Mouse (Mus musculus) ES-E14 (cell line): ENCODE data around the gene Chrna4. TPM values are rescaled to one million over a fixed set of nuclear protein-coding genes. Genes with fewer than 3 reads are reported as not detected.

Experiments used
- DNase-seq: peaks from one replicate; pipeline ENCODE4 v3.0.0-alpha.2; 2013; ENCODE audit warnings: low read depth, low spot score
- H3K27ac ChIP-seq: 2 replicates; pipeline ENCODE4 v1.5.1; 2012; ENCODE audit warnings: low read depth, mild to moderate bottlenecking, low read length, moderate library complexity, mixed read lengths; ENCODE audit not compliant: poor library complexity, insufficient read depth, severe bottlenecking
- H3K36me3 ChIP-seq: 2 replicates; pipeline ENCODE4 v1.6.1; 2012; ENCODE audit warnings: mild to moderate bottlenecking, low read length, moderate library complexity, mixed read lengths; ENCODE audit not compliant: control insufficient read depth, poor library complexity, insufficient read depth, severe bottlenecking
- H3K4me1 ChIP-seq, 2 experiments: fragments of 150-350 bp in 1 of 2; sonication (generic) in 1 of 2; 2 replicates each; pipeline ENCODE4 v1.6.1; 2012; ENCODE audit warnings: low read length in 2 of 2, mild to moderate bottlenecking in 1 of 2, mixed read lengths in 1 of 2; ENCODE audit not compliant: control insufficient read depth in 2 of 2, insufficient read depth in 2 of 2, poor library complexity in 1 of 2
- H3K4me3 ChIP-seq, 2 experiments: fragments of 150-350 bp in 1 of 2; sonication (generic) in 1 of 2; 2 replicates each; pipeline ENCODE4 v1.5.1; 2012; ENCODE audit warnings: low read length in 2 of 2, low read depth in 1 of 2, mild to moderate bottlenecking in 1 of 2, mixed read lengths in 1 of 2; ENCODE audit not compliant: insufficient read depth in 1 of 2, poor library complexity in 1 of 2, severe bottlenecking in 1 of 2
- H3K9ac ChIP-seq: 2 replicates; pipeline ENCODE4 v1.6.1; 2012; ENCODE audit warnings: low read depth, mild to moderate bottlenecking, low read length, mixed read lengths; ENCODE audit not compliant: poor library complexity, insufficient read depth, severe bottlenecking
- H3K9me3 ChIP-seq: fragments of 150-350 bp; sonication (generic); 2 replicates; pipeline ENCODE4 v1.6.1; 2012; ENCODE audit warnings: low read depth, mild to moderate bottlenecking, low read length; ENCODE audit not compliant: control insufficient read depth, insufficient read depth
- CHD2 ChIP-seq: IDR thresholded peaks from 2 replicates; pipeline ENCODE4 v1.6.1; 2014; ENCODE audit warnings: mild to moderate bottlenecking, low read depth, low read length, inconsistent platforms
- HCFC1 ChIP-seq: IDR thresholded peaks from 2 replicates; pipeline ENCODE4 v1.6.1; 2012; ENCODE audit warnings: low read length, inconsistent platforms, borderline replicate concordance; ENCODE audit not compliant: insufficient read depth
- MAFK ChIP-seq: IDR thresholded peaks from 2 replicates; pipeline ENCODE4 v1.6.1; 2014; ENCODE audit warnings: mild to moderate bottlenecking, low read depth, low read length, inconsistent platforms; ENCODE audit not compliant: insufficient read depth
- ZC3H11A ChIP-seq: IDR thresholded peaks from 2 replicates; pipeline ENCODE4 v1.6.1; 2012; ENCODE audit warnings: low read depth, mild to moderate bottlenecking, inconsistent platforms, low read length, borderline replicate concordance
- ZNF384 ChIP-seq: IDR thresholded peaks from 2 replicates; pipeline ENCODE4 v1.6.1; 2012; ENCODE audit warnings: low read depth, low read length, inconsistent platforms
- in situ Hi-C, 2 experiments: fragments of 600-800 bp; cut with MboI; formaldehyde crosslinking; loops; one replicate each; pipeline ENCODE4 v1.15.1; 2025; ENCODE audit warnings: low sequenced_read_pairs in 2 of 2, inconsistent platforms in 1 of 2; ENCODE audit not compliant: unreplicated experiment in 2 of 2
- total RNA-seq: library from RNA; depleted of rRNA; stranded (reverse); fragments of 300-350 nt; gene quantifications from 2 replicates; pipeline ENCODE4 v1.2.3, GENCODE M21; 2012

The Chrna4 gene
- total RNA-seq, 1 experiment, result 0.71 TPM

GRCm38 (mm10) chr2:180996436-180996835 lies 46.9 kb downstream of the Chrna4 start:
- in situ Hi-C loops, result loop anchor here in 1 of 2 experiments (5.0 kb wide), 1 partner anchor 66 kb away; no protein-coding TSS in a partner anchor

DNA sequence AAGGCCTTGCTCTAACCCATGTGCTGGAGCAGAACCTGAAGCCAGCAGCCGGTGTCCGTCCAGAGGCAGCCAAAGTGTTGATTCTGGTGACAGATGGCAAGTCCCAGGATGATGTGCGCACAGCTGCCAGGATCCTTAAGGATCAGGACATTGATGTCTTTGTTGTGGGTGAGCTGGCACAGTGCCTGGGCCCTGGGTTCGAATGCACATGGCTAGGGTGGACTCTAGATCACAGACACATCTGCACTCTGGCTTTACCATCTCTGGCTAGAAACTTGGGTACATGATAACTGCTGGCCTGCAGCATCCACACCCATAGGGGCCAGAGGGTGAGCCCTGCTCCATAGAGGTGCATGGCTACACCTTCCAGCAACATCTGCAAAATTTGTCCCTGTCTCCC lies 47.9 kb downstream of the Chrna4 start:
- Histone ChIP-seq H3K4me1 (no peaks in the 10 kb centered on the region), H3K27ac (no peak overlapping the region), H3K4me3 (no peak overlapping the region), H3K36me3 (no peaks in the 10 kb centered on the region), H3K9ac (no peak overlapping the region), H3K9me3 (no peaks in the 10 kb centered on the region)
- in situ Hi-C loops, result loop anchor here in 1 of 2 experiments (5.0 kb wide), 1 partner anchor 67 kb away; no protein-coding TSS in a partner anchor
- no peak for TF ChIP-seq MAFK
- TF ChIP-seq ZNF384, result no peak
- no peak for TF ChIP-seq HCFC1
- TF ChIP-seq CHD2, result no peak
- no peak for TF ChIP-seq ZC3H11A
- DNase-seq, result no peak

More at GRCm38 (mm10) chr2:180996436-180996835, 46.9 kb downstream of the Chrna4 start:
- H3K27ac ChIP-seq, result no peak overlapping the region
- H3K4me3 ChIP-seq, result no peak overlapping the region
- peak; percentile 29 for DNase-seq
- H3K4me1 ChIP-seq, result no peaks in the 10 kb centered on the region
- TF ChIP-seq HCFC1, result no peak
- peak; percentile 79 for TF ChIP-seq ZC3H11A
- H3K9me3 ChIP-seq, result no peaks in the 10 kb centered on the region
- no peaks in the 10 kb centered on the region for H3K36me3 ChIP-seq
- no peak overlapping the region for H3K9ac ChIP-seq

- H3K9ac ChIP-seq, result no peak overlapping the region
- no peak for TF ChIP-seq ZC3H11A
- TF ChIP-seq CHD2, result no peak
- TF ChIP-seq HCFC1, result no peak
- TF ChIP-seq ZNF384, result no peak
- TF ChIP-seq MAFK, result no peak
Measured at GRCm38 (mm10) chr2:180994360-180994759, 49.0 kb downstream of the Chrna4 start.

DNA sequence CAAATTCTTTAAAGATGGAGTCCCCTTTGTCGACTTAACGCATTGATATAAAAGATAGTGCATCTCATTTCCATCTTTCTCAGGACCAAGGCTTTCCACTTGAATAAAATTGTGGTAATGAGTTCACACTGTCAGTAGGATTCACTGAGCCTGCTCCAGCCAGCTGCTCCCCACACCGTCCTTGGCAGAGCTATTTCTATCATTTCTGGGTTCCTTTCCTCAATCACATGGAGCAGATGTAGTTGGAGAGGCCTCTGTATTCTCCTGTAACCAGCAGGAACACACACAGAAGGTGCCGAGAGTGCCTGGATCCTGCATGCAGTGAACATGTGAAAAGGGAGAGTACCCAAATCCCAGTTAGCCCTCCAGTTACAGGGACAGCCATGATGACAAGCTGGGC lies 53.0 kb downstream of the Chrna4 start:
- no peak for DNase-seq
- no peaks in the 10 kb centered on the region for H3K36me3 ChIP-seq
- no peak overlapping the region for H3K9ac ChIP-seq
- H3K4me3 ChIP-seq, result no peak overlapping the region
- in situ Hi-C loops, result no loop called here
- no peak overlapping the region for H3K27ac ChIP-seq
- TF ChIP-seq ZC3H11A, result no peak
- TF ChIP-seq MAFK, result no peak
- no peak for TF ChIP-seq HCFC1
- no peak for TF ChIP-seq CHD2
- no peak for TF ChIP-seq ZNF384
- no peaks in the 10 kb centered on the region for H3K9me3 ChIP-seq
- H3K4me1 ChIP-seq, result peaks cover 0 to 4% of the 10 kb centered on the region in 2 experiments; a peak in 2 of 4 replicates

More at GRCm38 (mm10) chr2:180994360-180994759, 49.0 kb downstream of the Chrna4 start:
- Histone ChIP-seq H3K36me3 (no peaks in the 10 kb centered on the region), H3K4me1 (no peaks in the 10 kb centered on the region), H3K9me3 (no peaks in the 10 kb centered on the region), H3K4me3 (no peak overlapping the region), H3K27ac (no peak overlapping the region)
- in situ Hi-C loops, result no loop called here
- DNase-seq, result no peak

GRCm38 (mm10) chr2:180988948-180989347 lies 54.4 kb downstream of the Chrna4 start:
- TF ChIP-seq CHD2, result no peak
- no peak for TF ChIP-seq ZNF384
- TF ChIP-seq HCFC1, result no peak
- TF ChIP-seq ZC3H11A, result no peak
- no peak for TF ChIP-seq MAFK
- no peak overlapping the region for H3K4me3 ChIP-seq
- no peaks in the 10 kb centered on the region for H3K9me3 ChIP-seq
- H3K27ac ChIP-seq, result no peak overlapping the region
- no peaks in the 10 kb centered on the region for H3K36me3 ChIP-seq
- in situ Hi-C loops, result no loop called here
- H3K4me1 ChIP-seq, result peaks cover 0 to 4% of the 10 kb centered on the region in 2 experiments; a peak in 2 of 4 replicates
- no peak for DNase-seq
- no peak overlapping the region for H3K9ac ChIP-seq
